Mouse (Mus musculus): ENCODE results near the gene Wipi2. TPM values are rescaled to one million over a fixed set of nuclear protein-coding genes. Genes with fewer than 3 reads are reported as not detected.

Gene Wipi2
- total and polyA plus RNA-seq, 2 experiments from 2014 or later = 42.3 to 69.7 TPM

DNA sequence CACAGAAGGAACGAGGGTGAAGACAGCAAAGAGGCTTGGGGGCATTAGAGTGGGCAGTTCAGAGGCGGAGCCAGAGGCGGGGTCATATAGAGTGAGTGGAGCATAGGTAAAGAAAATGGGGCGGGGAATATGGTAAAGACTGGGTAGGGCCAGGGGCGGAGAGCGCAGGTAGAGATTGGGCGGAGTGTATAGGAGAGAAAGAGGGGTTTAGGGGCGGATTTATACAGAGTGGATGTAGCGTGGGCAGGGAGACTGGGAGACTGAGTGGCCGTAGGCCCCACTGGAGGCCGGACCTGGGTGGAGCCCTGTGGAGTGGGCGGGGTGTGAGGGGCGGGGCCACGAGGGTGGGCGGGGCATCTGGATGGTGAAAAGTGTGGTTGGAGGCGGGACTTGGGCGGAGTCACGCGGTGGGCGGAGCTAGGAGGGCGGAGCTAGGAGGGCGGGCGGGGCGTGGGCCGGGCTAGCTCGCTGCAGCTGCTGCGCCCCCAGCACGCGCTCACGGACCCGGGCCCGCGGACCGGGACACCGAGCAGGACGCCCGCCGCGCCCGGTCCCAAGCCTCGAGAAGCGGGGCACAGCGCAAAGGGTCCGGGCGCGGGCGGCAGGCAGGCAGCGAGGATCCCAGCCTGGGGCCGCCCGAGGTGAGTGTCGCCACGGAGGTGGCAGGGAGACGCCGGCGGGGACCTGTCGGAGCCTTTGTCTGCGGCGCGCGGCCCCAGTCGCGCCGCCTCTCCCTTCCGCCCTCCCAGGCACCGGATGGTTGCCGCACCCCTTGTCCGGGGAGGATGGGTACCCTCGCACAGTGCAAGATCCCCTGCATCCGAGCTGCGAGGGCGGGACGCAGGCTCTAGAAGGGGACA is 74.4 kb downstream of the Wipi2 start:
- H3K4me3 ChIP-seq (ENCODE audit: low read depth, low read length) = peak overlapping the region; percentile 62
- H3K4me1 ChIP-seq (ENCODE audit: insufficient read depth, low read length) = peaks cover 5% of the 10 kb centered on the region
- TF ChIP-seq CTCF (IDR thresholded peaks at IDR 0.05) = no peak
- peak overlapping the region; percentile 82 for H3K9ac ChIP-seq (replicated peaks; ENCODE audit: low read length, poor library complexity, severe bottlenecking)
- H3K9me3 ChIP-seq (ENCODE audit: low read length) = no peaks in the 10 kb centered on the region
- peak overlapping the region; percentile 27; the same call in 1 of the 2 replicates for H3K27ac ChIP-seq (ENCODE audit: low read depth, low read length)
- ATAC-seq (ENCODE audit: low FRiP score) (peak; percentile 89), DNase-seq (ENCODE audit: low spot score) (peak; percentile 83)
- no peaks in the 10 kb centered on the region for H3K36me3 ChIP-seq (ENCODE audit: insufficient read depth, low read length)
- peak overlapping the region; percentile 85 for H3K4me2 ChIP-seq (ENCODE audit: low read depth, low read length, poor library complexity, severe bottlenecking)
- under 1% methylated on average over 52 of the region's 72 CpGs for WGBS
- H3K27me3 ChIP-seq (ENCODE audit: insufficient read depth, low read length) = no peaks in the 10 kb centered on the region

DNA sequence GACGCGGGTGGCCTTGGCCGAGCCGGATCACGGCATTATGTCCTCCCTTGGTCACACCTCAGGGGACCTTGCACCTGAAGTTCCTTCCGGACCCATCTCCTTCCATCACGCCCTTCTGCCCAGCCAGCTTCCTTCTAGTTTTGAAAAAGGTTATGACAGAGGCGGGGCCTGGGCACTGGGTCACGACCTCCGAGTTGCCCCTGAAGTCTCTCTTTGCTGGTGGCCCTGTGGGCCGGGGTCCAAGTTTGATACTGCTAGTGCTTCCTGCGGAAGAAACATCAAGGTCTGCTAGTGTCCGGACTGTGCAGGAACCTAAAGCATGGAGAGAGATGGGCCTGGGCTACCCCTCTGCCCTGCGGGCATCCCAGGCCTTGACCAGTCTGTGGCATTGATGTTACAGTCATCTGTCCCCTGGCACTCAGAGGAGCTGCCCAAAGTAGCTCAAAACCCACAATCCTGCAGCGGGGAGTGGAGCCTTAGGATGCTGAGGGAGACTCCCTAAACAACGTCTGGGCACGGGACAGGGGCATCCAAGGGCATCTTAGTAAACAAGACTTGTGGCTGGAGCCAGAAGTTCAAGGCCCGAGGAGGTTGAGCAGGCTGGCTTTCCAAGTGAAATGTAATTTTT is 75.1 kb downstream of the Wipi2 start:
- peak overlapping the region; percentile 82 for H3K9ac ChIP-seq (replicated peaks; ENCODE audit: low read length, poor library complexity, severe bottlenecking)
- H3K4me2 ChIP-seq (ENCODE audit: low read depth, low read length, poor library complexity, severe bottlenecking) = peak overlapping the region; percentile 85
- WGBS = 17% methylated on average over 18 of the region's 18 CpGs
- no peak for TF ChIP-seq CTCF (IDR thresholded peaks at IDR 0.05)
- peak overlapping the region; percentile 62 for H3K4me3 ChIP-seq (ENCODE audit: low read depth, low read length)
- no peaks in the 10 kb centered on the region; the same call in 1 of the 2 replicates for H3K36me3 ChIP-seq (ENCODE audit: insufficient read depth, low read length)
- no peaks in the 10 kb centered on the region for H3K27me3 ChIP-seq (ENCODE audit: insufficient read depth, low read length)
- no peak for ATAC-seq (ENCODE audit: low FRiP score)
- DNase-seq (ENCODE audit: low spot score) = no peak
- no peaks in the 10 kb centered on the region for H3K9me3 ChIP-seq (ENCODE audit: low read length)
- H3K27ac ChIP-seq (ENCODE audit: low read depth, low read length) = peak overlapping the region; percentile 27; the same call in 1 of the 2 replicates
- H3K4me1 ChIP-seq (ENCODE audit: insufficient read depth, low read length) = peaks cover 5% of the 10 kb centered on the region

DNA sequence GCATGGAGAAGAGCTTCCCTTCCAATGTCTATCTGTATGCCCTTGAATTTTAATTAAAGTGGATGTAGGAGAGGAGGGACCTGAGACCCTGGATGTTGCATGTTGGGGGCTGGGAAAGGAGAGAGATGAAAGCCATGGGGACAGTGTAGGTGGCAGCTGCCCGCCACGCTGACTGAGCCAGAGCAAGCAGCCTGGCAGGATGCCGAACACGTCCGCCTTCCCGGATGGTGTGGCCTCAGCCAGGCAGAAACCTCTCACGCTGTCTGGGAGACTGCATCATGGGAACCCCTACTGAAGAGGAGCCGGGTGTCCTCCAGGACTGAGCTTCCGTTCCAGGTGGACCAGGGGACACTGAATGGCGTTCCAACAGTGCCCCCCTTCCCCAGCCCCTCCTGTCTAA is 76.1 kb downstream of the Wipi2 start:
- 53% methylated on average over 10 of the region's 10 CpGs for WGBS
- Histone ChIP-seq H3K9ac (replicated peaks; ENCODE audit: low read length, poor library complexity, severe bottlenecking) (peak overlapping the region; percentile 82; the same call in 1 of the 2 replicates), H3K27ac (ENCODE audit: low read depth, low read length) (no peak overlapping the region), H3K4me1 (ENCODE audit: insufficient read depth, low read length) (peaks cover 5% of the 10 kb centered on the region), H3K27me3 (ENCODE audit: insufficient read depth, low read length) (no peaks in the 10 kb centered on the region), H3K9me3 (ENCODE audit: low read length) (no peaks in the 10 kb centered on the region), H3K4me2 (ENCODE audit: low read depth, low read length, poor library complexity, severe bottlenecking) (peak overlapping the region; percentile 85), H3K36me3 (ENCODE audit: insufficient read depth, low read length) (peaks cover 6% of the 10 kb centered on the region), H3K4me3 (ENCODE audit: low read depth, low read length) (peak overlapping the region; percentile 62)
- TF ChIP-seq CTCF (IDR thresholded peaks at IDR 0.05) = no peak
- no peak for ATAC-seq (ENCODE audit: low FRiP score)
- peak; percentile 70 for DNase-seq (ENCODE audit: low spot score)

DNA sequence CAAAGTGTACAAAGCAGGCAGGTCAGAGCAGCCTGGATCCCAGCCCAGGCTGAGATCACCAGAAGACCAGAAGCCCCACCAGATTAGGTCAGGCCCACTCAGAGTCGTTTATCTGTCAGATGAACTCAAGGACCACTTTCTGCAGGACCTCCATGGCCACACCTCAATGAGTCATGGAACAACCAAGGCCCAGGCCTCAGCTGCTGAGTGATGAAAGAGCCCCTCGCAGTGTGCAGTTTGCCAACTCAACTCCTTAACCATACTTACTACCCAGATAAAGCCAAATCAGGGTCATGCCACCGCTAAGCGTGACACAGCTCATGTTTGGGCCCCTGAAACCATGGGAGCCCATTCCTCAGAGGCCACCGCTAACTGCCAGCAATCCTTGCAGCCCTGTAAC is 80.2 kb downstream of the Wipi2 start:
- DNase-seq (ENCODE audit: low spot score) (no peak), ATAC-seq (ENCODE audit: low FRiP score) (no peak)
- Histone ChIP-seq H3K9me3 (ENCODE audit: low read length) (no peaks in the 10 kb centered on the region), H3K4me1 (ENCODE audit: insufficient read depth, low read length) (peaks cover 5% of the 10 kb centered on the region), H3K27me3 (ENCODE audit: insufficient read depth, low read length) (no peaks in the 10 kb centered on the region), H3K36me3 (ENCODE audit: insufficient read depth, low read length) (peaks cover 31% of the 10 kb centered on the region), H3K4me2 (ENCODE audit: low read depth, low read length, poor library complexity, severe bottlenecking) (no peak overlapping the region), H3K27ac (ENCODE audit: low read depth, low read length) (no peak overlapping the region), H3K9ac (replicated peaks; ENCODE audit: low read length, poor library complexity, severe bottlenecking) (no peak overlapping the region), H3K4me3 (ENCODE audit: low read depth, low read length) (no peak overlapping the region)
- 90% methylated on average over 5 of the region's 5 CpGs for WGBS
- no peak for TF ChIP-seq CTCF (IDR thresholded peaks at IDR 0.05)

DNA sequence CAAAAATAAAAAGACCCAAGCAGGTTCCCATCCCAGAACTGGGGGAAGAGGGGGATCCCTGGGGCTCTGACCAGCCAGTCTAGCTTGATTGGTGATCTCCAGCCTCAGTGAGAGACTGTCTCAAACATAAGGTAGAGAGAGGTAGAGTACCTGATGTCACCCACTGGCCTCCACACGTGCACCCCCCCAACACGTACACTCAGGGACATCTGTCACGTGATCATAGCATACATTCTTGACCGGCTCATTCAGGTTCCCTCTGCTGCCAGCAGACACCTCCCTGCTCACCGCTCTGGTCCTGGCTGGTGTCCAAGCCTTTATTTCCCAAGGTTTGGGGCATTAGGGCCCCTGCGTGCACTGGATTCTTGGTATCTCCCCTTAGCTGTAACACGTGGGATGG is 81.9 kb downstream of the Wipi2 start:
- no peak overlapping the region for H3K4me2 ChIP-seq (ENCODE audit: low read depth, low read length, poor library complexity, severe bottlenecking)
- H3K27me3 ChIP-seq (ENCODE audit: insufficient read depth, low read length) = no peaks in the 10 kb centered on the region
- H3K27ac ChIP-seq (ENCODE audit: low read depth, low read length) = no peak overlapping the region
- no peak overlapping the region for H3K9ac ChIP-seq (replicated peaks; ENCODE audit: low read length, poor library complexity, severe bottlenecking)
- DNase-seq (ENCODE audit: low spot score) (no peak), ATAC-seq (ENCODE audit: low FRiP score) (no peak)
- TF ChIP-seq CTCF (IDR thresholded peaks at IDR 0.05) = no peak
- peaks cover 42% of the 10 kb centered on the region for H3K36me3 ChIP-seq (ENCODE audit: insufficient read depth, low read length)
- H3K9me3 ChIP-seq (ENCODE audit: low read length) = no peaks in the 10 kb centered on the region
- no peak overlapping the region for H3K4me3 ChIP-seq (ENCODE audit: low read depth, low read length)
- WGBS = 85% methylated on average over 7 of the region's 7 CpGs
- H3K4me1 ChIP-seq (ENCODE audit: insufficient read depth, low read length) = no peaks in the 10 kb centered on the region

DNA sequence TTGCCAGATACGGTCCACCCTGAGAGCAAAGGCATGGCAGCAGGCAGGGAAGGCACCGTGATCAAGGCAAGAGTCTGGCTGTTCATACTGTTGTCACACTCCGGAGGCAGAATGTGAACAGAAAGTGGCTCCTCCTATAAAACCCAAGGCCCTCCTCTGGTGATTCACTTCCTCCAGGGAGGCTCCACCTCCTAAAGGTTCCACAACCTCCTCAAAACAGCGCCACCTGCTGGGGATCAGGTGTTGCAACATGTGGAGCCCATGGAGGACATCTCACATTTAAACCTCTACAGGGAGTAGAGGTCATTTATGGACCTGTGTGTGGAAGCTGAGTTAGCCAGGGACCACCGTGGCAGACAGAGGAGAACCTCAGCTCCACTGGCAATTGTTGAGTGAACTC is 84.9 kb downstream of the Wipi2 start:
- Histone ChIP-seq H3K9me3 (ENCODE audit: low read length) (no peaks in the 10 kb centered on the region), H3K4me2 (ENCODE audit: low read depth, low read length, poor library complexity, severe bottlenecking) (no peak overlapping the region), H3K27ac (ENCODE audit: low read depth, low read length) (no peak overlapping the region), H3K4me3 (ENCODE audit: low read depth, low read length) (no peak overlapping the region), H3K36me3 (ENCODE audit: insufficient read depth, low read length) (peaks cover 52% of the 10 kb centered on the region), H3K4me1 (ENCODE audit: insufficient read depth, low read length) (no peaks in the 10 kb centered on the region), H3K27me3 (ENCODE audit: insufficient read depth, low read length) (no peaks in the 10 kb centered on the region), H3K9ac (replicated peaks; ENCODE audit: low read length, poor library complexity, severe bottlenecking) (no peak overlapping the region)
- peak; percentile 66 for TF ChIP-seq CTCF (IDR thresholded peaks at IDR 0.05)
- DNase-seq (ENCODE audit: low spot score) (peak; percentile 25), ATAC-seq (ENCODE audit: low FRiP score) (no peak)
- 90% methylated on average over 5 of the region's 5 CpGs for WGBS
